In the genomic region with DNA sequence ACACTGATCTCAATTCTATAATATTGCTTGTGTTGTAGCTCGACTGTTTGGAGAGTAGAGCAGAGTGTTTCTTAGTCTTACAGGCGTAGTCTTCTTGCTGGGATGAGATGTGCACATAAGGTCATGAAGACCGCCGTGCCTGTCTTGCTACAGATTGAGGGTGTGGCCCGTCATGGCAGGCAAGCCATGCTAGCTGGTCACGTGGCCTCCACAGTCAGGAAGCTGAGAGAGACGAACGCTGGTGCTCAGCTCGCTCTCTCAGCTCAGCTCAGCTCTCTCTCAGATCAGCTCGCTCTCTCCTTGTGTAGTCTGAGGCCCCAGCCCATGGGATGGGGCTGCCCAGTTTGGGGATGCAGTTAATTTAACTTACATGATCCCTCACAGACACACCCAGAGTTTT, we compare ENCODE assay signal across 28 mouse cellular contexts. TPM values are rescaled to one million over a fixed set of nuclear protein-coding genes. Genes with fewer than 3 reads are reported as not detected.
"Had no signal": no experiment of that assay in that cellular context is flagged by ENCODE, and none has a peak within 500 bp of the region (broad histone marks: within the 10 kb centered on the region; RNA-seq: fewer than 3 reads in every experiment).

No protein-coding gene starts in this region.

- H3K9me3 ChIP-seq: heart, embryonic 15.5 days; hindbrain, embryonic 13.5 days; hindbrain, embryonic 15.5 days; intestine, embryonic 15.5 days; limb, embryonic 15.5 days; liver, embryonic 12.5 days had no signal

- H3K4me1 ChIP-seq: heart, embryonic 13.5 days; heart, embryonic 15.5 days; intestine, embryonic 15.5 days; limb, embryonic 15.5 days; liver, embryonic 12.5 days had no signal

- H3K4me3 ChIP-seq: heart, embryonic 13.5 days; heart, embryonic 15.5 days; hindbrain, embryonic 13.5 days; hindbrain, embryonic 15.5 days; intestine, embryonic 15.5 days; limb, embryonic 13.5 days; limb, embryonic 15.5 days; liver, embryonic 12.5 days had no signal

- H3K4me2 ChIP-seq: heart, embryonic 11.5 days; heart, embryonic 13.5 days; heart, embryonic 15.5 days; hindbrain, embryonic 13.5 days; hindbrain, embryonic 15.5 days; intestine, embryonic 15.5 days; limb, embryonic 13.5 days; limb, embryonic 15.5 days; liver, embryonic 12.5 days had no signal

- H3K36me3 ChIP-seq: heart, embryonic 13.5 days; heart, embryonic 15.5 days; hindbrain, embryonic 13.5 days; hindbrain, embryonic 15.5 days; intestine, embryonic 15.5 days; limb, embryonic 13.5 days; limb, embryonic 15.5 days; liver, embryonic 12.5 days had no signal

- H3K9ac ChIP-seq: heart, embryonic 13.5 days; heart, embryonic 15.5 days; hindbrain, embryonic 13.5 days; hindbrain, embryonic 15.5 days; intestine, embryonic 15.5 days; limb, embryonic 13.5 days; limb, embryonic 15.5 days; liver, embryonic 12.5 days; liver, embryonic 14.5 days had no signal

- H3K27me3 ChIP-seq: heart, embryonic 13.5 days; heart, embryonic 15.5 days; hindbrain, embryonic 13.5 days; hindbrain, embryonic 15.5 days; intestine, embryonic 15.5 days; limb, embryonic 13.5 days; limb, embryonic 15.5 days; liver, embryonic 12.5 days had no signal

- ATAC-seq: hindbrain, postnatal 0 days; intestine, embryonic 15.5 days; intestine, postnatal 0 days; liver, embryonic 12.5 days had no signal

- H3K27ac ChIP-seq: heart, embryonic 13.5 days; heart, embryonic 15.5 days; hindbrain, embryonic 15.5 days; hindbrain, postnatal 0 days; intestine, embryonic 15.5 days; limb, embryonic 13.5 days; limb, embryonic 15.5 days; liver, embryonic 12.5 days; liver, embryonic 14.5 days had no signal

- DNase-seq: gastrocnemius, postnatal 14 days; gastrocnemius, postnatal 36 days; heart, adult 11 months; heart, postnatal 14 days; heart, postnatal 36 days; kidney, adult 18-20 months; kidney, adult 8-10 months; kidney, postnatal 10 days; kidney, postnatal 25 days; kidney, postnatal 4 days; layer of hippocampus, adult 9-11 months; layer of hippocampus, postnatal 36 days; left cerebral cortex, postnatal 4 days; lung, adult 18-20 months had no signal

RNA-seq across cellular contexts. Expression of a gene that starts 56.7 kb away (rescaled TPM):
- total RNA-seq: hematopoietic stem cell, adult 5-6 weeks had no signal

RNA-seq across cellular contexts. Expression of a gene that starts 57.5 kb away (rescaled TPM):
- total RNA-seq: liver, adult 2 months had no signal
- polyA plus RNA-seq: liver, adult 2 months had no signal
